Mouse (Mus musculus): Measurements from ENCODE around the gene Krtap24-1. TPM values are rescaled to one million over a fixed set of nuclear protein-coding genes. Genes with fewer than 3 reads are reported as not detected.

Krtap24-1 gene
- total RNA-seq, 2 experiments from 2014 or later = not detected

DNA sequence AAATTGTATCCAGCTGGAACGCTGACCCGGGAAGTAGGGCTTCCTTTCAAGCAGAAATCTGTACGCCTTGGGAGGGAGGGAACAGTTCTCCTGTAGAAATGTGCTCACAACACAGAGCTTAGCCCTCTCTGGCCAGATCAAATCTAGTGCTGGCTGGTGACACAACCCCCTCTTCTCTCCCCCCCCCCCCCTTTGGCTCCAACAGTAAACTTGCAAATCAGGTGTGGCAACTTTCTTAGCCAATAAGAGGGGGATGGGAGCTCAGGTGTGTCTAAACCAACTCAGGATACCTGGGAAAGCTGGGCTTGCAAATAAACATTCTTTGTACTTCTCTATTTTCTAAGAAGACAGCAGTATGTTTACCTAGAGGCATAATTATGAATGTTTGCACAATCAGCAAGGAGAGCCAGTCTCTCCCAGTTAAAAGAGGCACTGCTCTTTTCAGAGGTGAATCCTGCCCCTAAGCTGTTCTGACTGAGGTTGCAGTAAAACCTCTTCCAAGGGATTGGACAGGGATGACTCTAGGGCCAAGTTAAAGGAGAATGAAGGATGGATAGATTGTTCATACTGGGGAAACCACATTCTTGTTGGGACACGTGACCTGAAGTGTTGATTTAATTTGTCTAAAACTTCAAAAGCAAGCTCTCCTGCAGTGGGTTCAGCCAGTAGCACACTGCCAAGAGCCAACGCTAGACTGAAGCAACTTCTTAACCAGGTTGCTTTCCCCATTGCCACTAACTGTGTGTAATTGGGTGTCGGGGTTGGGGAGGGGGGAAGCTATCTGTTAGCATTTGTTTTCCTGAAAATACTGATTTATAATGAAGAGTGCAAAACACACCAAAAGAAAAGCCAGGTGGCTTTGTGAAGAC is 48.8 kb downstream of the Krtap24-1 start, which contains the start of gene Cldn8:
Cldn8 (minus strand) TSS at position 139 of the 869 bp plus-strand sequence.
- no peak for DNase-seq

DNA sequence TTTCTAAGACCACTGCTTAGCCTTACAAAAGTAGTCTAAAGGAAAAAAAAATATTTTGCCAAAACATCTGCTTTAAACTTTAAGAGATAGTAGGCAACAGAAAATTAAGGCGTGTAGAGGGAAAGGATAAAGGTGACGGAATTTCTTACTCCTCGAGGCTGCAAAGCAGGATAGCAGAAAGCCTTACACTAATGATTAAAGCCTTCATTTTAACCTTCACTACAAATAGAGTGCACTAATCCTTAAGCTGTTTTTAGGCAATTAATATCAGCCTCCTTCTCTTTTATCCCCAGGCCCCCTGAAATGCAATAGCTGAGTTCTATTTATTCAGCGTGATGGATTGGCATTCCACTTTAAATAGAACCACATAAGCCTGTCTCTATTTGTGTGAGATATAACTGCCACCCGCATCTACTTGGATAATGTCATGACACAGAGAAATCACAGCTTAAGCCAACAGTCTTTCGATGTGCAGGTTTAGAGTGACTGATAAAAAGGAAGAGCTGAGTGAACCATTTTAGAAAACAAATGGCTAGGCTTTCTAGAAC is 50.4 kb downstream of the Krtap24-1 start:
- no peak for DNase-seq

Other genes starting within 250 kb of the Krtap24-1 start
- gene Cldn17, start 105.3 kb downstream of the Krtap24-1 start, total RNA-seq (2021) = not detected
- not detected for gene Cldn8, start 49.1 kb downstream of the Krtap24-1 start, total RNA-seq (2021)
- gene 2310079G19Rik, start 15.4 kb upstream of the Krtap24-1 start, total RNA-seq (2021) = not detected
- not detected for gene Krtap26-1, start 35.5 kb upstream of the Krtap24-1 start, total RNA-seq (2021)
- gene Krtap27-1, start 59.4 kb upstream of the Krtap24-1 start, total RNA-seq (2021) = not detected
- not detected for gene 2310061N02Rik, start 95.7 kb upstream of the Krtap24-1 start, total RNA-seq (2021)
- not detected for gene Krtap13-1, start 116.6 kb upstream of the Krtap24-1 start, total RNA-seq (2021)
- gene Krtap13, start 139.4 kb upstream of the Krtap24-1 start, total RNA-seq (2021) = not detected
- gene 2310034C09Rik, start 146.6 kb upstream of the Krtap24-1 start, total RNA-seq (2021) = not detected
- gene 2310057N15Rik, start 161.9 kb upstream of the Krtap24-1 start, total RNA-seq (2021) = not detected
- not detected for gene Gm5965, start 165.6 kb upstream of the Krtap24-1 start, total RNA-seq (2021)
- not detected for gene Gm20741, start 199.9 kb upstream of the Krtap24-1 start, total RNA-seq (2021)
- not detected for gene Krtap15, start 207.9 kb upstream of the Krtap24-1 start, total RNA-seq (2021)
- gene Krtap14, start 213.9 kb upstream of the Krtap24-1 start, total RNA-seq (2021) = not detected